Mouse (Mus musculus): ENCODE results near the gene Prdm11.

Gene Prdm11

DNA sequence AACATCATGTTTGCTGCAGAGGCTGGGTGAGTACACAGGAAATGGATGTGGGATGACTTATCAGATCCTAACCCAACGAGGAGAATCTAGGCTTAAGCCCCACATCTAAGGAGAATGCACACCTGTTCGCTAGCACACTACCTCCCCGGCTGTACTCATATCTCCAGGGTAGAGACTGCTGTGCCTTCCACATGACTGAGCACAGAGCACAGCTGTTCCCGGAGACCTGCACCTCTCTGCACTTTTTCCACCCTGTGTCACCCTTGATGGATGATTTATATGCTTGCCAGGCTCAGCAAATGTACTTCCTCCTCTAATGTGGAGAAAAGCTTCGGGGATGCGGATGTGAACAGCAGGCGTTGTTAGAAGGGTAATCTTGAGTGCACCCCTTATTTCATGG lies 114.9 kb downstream of the Prdm11 start:
- no peak for DNase-seq (ENCODE audit: low read depth, low spot score)

GRCm38 (mm10) chr2:92929696-92930095 lies 116.3 kb downstream of the Prdm11 start:
- no peak for DNase-seq (ENCODE audit: low read depth, low spot score)

- no peak for DNase-seq (ENCODE audit: low read depth, low spot score)
Measured at GRCm38 (mm10) chr2:92924677-92925259, 121.2 kb downstream of the Prdm11 start.

- DNase-seq (ENCODE audit: low read depth, low spot score) = no peak
Measured at GRCm38 (mm10) chr2:92920709-92921108, 125.3 kb downstream of the Prdm11 start.

- no peak for DNase-seq (ENCODE audit: low read depth, low spot score)
Measured at GRCm38 (mm10) chr2:92917405-92918142, 128.4 kb downstream of the Prdm11 start.

DNA sequence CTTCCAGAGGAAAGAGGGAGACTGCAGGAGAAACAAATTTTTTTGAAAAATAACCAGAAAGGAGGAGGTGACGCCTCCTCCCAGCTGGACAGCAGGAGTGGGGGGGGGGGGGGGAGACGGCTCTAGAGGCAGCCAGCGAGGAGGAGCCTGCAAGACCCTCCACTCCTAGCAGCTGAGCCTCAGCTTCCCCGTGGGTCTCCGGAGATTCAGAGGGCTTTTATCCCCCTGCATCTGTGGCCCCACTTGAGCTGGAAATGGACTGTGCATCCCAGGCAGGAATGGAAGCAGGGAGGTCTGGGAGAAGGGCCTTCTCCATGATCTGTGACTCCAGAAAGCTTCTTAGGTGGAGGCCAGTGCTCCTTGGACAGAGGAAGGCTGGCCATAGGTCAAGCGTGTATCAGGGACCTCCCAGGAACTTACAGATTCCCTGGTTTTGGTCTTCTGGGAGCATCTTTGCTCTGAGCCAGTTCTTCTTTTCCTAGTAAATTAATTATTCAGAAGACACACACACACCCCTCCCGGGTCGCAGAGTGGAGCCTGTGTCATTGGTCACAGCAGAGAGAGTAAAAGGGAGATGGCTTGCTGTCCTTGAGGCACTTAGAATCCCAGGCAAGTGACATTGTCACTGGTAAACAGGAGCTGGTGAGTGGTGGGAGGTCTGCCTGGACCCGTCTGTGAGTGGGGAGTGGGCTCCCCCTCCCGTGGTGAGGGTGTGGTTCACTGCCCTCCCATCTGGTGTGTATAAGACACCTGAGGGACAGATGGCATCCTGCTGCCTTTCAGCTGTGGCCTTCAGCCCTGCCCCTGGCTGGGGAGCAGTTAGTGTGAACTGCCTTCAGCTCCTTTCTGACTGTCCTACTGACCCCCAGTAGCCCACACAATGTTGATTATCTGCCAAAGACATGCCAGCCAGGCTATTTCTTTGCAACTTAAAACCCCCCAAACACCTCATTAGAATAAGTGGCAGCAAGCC lies 130.0 kb downstream of the Prdm11 start:
- no peak for DNase-seq (ENCODE audit: low read depth, low spot score)

Measured in brain, embryonic 18.5 days (tissue).